Mouse (Mus musculus): ENCODE measurements around the gene Dedd2. TPM values are rescaled to one million over a fixed set of nuclear protein-coding genes. Genes with fewer than 3 reads are reported as not detected.

Gene Dedd2
- polyA plus RNA-seq, 1 experiment: 109 TPM

DNA sequence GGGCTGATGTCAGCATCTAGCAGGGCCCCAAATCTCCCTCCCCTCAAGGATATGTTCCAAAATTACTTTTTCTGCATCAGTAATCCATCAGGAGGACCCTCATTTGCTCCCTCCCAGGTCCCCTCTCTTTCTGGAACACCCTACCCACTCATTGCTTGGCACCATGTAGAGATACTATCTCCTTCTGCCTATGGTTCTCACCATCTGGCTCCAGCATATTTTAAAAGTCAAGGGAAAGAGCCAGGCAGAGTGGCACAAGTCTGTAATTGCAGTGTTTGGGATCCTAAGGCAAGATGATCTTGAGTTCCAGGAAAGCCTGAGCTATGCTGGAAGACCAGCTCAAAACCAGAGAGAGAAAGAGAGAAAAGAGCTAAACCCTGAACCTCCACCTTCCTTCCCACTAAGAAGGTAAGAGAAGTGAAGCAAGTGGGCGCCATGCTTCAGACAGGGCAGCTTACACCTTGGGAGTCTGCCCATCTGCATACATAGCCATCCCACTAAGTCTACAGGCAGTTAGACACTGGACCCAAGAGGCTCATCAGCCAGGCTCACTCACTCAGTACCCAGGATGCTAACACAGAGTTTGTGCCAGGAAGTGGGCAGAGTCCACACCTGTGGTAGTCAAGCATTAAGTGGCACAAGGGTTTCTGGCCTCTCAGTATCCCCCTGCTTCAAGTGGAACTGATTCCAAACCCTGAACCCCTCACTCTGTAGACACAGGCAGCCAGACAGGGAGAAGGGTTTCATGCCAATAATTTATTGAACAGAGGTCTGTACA is 7.3 kb upstream of the Dedd2 start:
- Histone ChIP-seq H3K4me1 (ENCODE audit: control insufficient read depth, insufficient read depth, low read length) (no peaks in the 10 kb centered on the region), H3K27ac (ENCODE audit: control insufficient read depth, insufficient read depth, low read depth, low read length, poor library complexity) (no peak overlapping the region), H3K4me3 (replicated peaks; ENCODE audit: control insufficient read depth, low read depth, low read length) (no peak overlapping the region)
- WGBS: 92% methylated on average over 1 of the region's 1 CpGs
- TF ChIP-seq CTCF (IDR thresholded peaks at IDR 0.05; ENCODE audit: control insufficient read depth, insufficient read depth, low read length) (no peak), POLR2A (IDR thresholded peaks at IDR 0.05; ENCODE audit: borderline replicate concordance, control insufficient read depth, low read depth, low read length) (no peak)

DNA sequence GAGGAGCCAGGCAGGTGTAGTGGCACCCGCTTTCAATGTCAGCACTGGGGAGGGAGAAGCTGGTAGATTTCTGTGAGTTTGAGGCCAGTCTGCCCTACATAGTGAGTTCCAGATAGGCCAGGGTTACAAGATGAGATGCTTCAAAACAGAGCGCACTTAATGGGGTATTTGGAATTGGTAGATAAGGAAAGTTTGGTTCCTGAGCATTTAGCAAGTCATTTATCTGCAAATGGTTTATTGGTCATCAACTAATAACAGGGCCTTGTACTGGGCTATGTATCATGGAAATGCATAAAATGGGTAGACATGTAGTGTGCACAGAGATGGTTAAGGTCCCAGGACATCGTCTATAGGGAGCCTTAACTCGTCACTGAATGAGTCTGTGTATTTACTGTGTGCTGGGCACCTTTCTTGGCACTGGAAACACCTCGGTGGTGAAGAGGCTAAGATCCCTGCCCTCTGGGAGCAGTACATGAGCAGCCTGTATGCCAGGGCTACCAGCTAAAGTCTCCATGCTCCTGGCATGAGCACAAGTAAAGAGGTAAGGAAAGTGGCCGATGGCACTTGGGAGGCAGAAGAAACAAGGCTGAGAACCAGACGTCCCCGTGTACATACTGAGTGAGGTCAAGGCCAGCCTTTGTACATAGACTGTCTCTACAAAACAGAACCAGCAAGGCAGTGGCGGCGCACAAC is 2.0 kb upstream of the Dedd2 start:
- 77% methylated on average over 10 of the region's 10 CpGs for WGBS
- H3K27ac ChIP-seq (ENCODE audit: control insufficient read depth, insufficient read depth, low read depth, low read length, poor library complexity): peak overlapping the region; percentile 55
- TF ChIP-seq POLR2A (IDR thresholded peaks at IDR 0.05; ENCODE audit: borderline replicate concordance, control insufficient read depth, low read depth, low read length): no peak
- TF ChIP-seq CTCF (IDR thresholded peaks at IDR 0.05; ENCODE audit: control insufficient read depth, insufficient read depth, low read length): no peak
- peaks cover 3% of the 10 kb centered on the region; the same call in 1 of the 2 replicates for H3K4me1 ChIP-seq (ENCODE audit: control insufficient read depth, insufficient read depth, low read length)
- peak overlapping the region; percentile 75 for H3K4me3 ChIP-seq (replicated peaks; ENCODE audit: control insufficient read depth, low read depth, low read length)

DNA sequence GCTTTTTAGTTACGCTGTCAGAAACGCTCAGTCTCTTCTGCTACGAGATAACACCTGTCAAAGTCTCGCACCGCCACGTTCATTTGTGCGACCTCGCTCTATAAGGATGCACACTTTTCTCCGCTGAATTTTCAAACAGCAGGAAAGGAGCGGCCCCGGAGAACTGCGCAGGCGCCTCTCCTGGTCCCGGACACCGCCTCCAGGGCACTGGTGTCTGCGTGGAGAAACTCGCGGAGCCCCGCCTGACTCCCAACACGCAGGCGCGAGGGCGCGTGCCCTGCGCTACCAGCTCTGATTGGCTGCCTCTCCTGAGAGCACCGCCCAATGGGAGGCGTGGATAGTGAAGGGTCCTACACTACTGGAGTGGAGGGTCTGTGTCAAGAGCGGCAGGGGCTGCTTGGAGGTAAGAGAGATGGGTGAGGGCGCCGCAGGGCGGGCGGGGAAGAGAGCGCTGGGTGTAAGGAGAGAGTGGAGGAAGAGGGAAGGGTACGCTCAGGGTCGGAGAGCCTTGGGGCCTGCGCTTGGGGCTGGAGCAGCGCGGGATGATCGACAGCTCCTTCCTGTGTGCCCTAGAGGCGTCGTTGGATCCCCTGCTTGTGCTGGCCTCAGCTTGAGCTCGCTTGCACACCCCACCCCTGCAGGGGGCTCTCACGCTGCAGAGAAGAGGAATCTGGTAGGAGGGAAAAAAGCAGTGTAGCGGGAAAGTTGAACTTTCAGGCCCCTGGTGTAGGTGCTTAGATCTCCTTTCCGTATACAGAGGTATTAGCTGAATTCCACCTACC is 878 bp upstream of the Dedd2 start, which contains the start of gene Zfp526:
Gene Zfp526 (plus strand): TSS at position 324 of the 782 bp plus-strand sequence.
- WGBS: under 1% methylated on average over 45 of the region's 45 CpGs
- H3K4me1 ChIP-seq (ENCODE audit: control insufficient read depth, insufficient read depth, low read length): peaks cover 3% of the 10 kb centered on the region; the same call in 1 of the 2 replicates
- TF ChIP-seq POLR2A (IDR thresholded peaks at IDR 0.05; ENCODE audit: borderline replicate concordance, control insufficient read depth, low read depth, low read length) (peak; percentile 60; the same call in 1 of the 2 replicates), CTCF (IDR thresholded peaks at IDR 0.05; ENCODE audit: control insufficient read depth, insufficient read depth, low read length) (no peak)
- H3K27ac ChIP-seq (ENCODE audit: control insufficient read depth, insufficient read depth, low read depth, low read length, poor library complexity): peak within 1 kb of the TSS; percentile 90
- peak within 1 kb of the TSS; percentile 75 for H3K4me3 ChIP-seq (replicated peaks; ENCODE audit: control insufficient read depth, low read depth, low read length)

DNA sequence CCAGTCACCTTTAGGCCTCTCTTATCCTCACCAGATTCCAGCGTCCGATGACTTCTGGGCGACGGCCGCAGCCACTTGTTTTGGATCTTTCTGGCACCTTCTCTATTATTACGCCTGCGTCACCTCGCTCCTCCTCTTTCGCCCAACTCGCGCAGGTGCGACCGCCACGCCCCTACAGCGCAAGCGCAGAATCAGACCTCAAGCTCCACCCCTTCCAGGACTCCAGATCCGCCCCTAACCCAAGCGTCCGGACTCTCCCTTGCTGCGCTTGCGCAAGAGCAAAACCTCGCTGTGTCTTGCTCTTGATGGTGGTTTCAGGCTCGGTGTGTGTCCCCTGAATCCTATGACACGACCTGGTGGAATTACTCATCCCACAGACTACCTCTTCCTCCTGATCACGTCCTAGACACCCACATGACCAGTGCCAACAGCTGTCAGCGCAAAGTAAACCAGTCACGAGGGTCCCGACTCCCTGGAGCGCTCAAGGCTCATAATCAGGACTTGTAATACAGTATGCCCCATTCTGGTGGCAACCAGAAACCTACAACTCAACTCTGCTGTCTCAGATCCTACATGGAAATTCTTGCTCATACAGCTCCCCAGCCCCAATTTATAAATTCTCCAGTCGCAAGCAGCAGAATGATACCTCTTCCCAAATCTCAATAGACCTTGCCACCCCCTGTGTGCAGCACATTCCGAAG is 509 bp downstream of the Dedd2 start:
- Histone ChIP-seq H3K4me1 (ENCODE audit: control insufficient read depth, insufficient read depth, low read length) (peaks cover 6% of the 10 kb centered on the region), H3K4me3 (replicated peaks; ENCODE audit: control insufficient read depth, low read depth, low read length) (peak overlapping the region; percentile 96), H3K27ac (ENCODE audit: control insufficient read depth, insufficient read depth, low read depth, low read length, poor library complexity) (peak overlapping the region; percentile 90)
- 1% methylated on average over 31 of the region's 31 CpGs for WGBS
- TF ChIP-seq CTCF (IDR thresholded peaks at IDR 0.05; ENCODE audit: control insufficient read depth, insufficient read depth, low read length) (no peak), POLR2A (IDR thresholded peaks at IDR 0.05; ENCODE audit: borderline replicate concordance, control insufficient read depth, low read depth, low read length) (peak; percentile 92)

DNA sequence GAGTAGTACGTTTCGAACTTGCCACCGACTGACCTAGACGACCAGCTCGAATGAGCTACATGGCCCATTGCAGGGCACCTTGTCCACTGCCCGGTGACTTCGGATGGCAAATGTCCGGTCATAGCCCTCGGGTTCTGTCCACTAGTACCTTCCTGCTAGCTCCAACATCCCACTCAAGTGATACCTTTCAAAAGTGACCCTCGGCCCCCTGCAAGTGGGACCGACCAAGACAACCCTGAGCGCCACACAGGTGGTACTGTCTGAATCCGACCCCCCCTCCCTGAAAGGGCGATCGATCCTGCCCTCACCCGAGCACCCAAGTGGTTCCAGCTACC is 1.0 kb downstream of the Dedd2 start:
- Histone ChIP-seq H3K27ac (ENCODE audit: control insufficient read depth, insufficient read depth, low read depth, low read length, poor library complexity) (peak overlapping the region; percentile 86), H3K4me3 (replicated peaks; ENCODE audit: control insufficient read depth, low read depth, low read length) (peak overlapping the region; percentile 96), H3K4me1 (ENCODE audit: control insufficient read depth, insufficient read depth, low read length) (peaks cover 8% of the 10 kb centered on the region)
- under 1% methylated on average over 16 of the region's 16 CpGs for WGBS
- TF ChIP-seq CTCF (IDR thresholded peaks at IDR 0.05; ENCODE audit: control insufficient read depth, insufficient read depth, low read length) (no peak), POLR2A (IDR thresholded peaks at IDR 0.05; ENCODE audit: borderline replicate concordance, control insufficient read depth, low read depth, low read length) (no peak)

DNA sequence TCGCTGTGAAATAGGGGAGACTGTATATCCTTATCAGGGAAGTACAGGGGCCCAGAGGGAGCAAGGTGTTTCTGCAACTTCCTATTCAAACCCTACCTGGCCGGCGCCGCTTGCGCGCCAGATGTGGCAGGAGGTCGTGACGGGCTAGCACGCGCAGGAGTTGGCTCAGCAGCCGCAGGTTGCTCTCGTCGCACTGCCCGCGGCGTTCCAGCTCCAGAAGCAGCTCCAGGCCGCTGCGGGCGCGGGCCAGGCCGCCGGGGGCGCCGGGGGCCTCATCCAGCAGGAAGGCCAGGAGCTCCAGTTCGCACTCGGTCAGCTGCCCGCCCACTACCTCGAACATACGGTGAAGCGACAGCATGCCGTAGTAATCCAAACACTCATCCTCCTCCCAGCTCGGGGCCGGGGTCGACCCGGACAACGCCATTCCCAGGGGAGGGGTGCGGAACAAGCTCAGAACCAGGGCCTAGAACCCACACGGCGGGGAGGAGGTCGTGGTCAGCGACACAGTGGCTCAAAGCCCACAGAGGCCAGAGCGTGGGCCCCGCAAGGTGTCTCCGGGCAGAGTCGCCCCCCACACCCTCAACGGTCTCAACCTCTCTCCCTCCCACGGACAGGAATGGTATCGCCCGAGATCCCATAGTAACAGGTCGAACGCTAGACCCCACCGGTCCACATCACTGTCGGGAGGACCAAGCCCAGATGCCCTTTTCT is 1.6 kb downstream of the Dedd2 start:
- no peak; the same call in 1 of the 2 replicates for TF ChIP-seq POLR2A (IDR thresholded peaks at IDR 0.05; ENCODE audit: borderline replicate concordance, control insufficient read depth, low read depth, low read length)

DNA sequence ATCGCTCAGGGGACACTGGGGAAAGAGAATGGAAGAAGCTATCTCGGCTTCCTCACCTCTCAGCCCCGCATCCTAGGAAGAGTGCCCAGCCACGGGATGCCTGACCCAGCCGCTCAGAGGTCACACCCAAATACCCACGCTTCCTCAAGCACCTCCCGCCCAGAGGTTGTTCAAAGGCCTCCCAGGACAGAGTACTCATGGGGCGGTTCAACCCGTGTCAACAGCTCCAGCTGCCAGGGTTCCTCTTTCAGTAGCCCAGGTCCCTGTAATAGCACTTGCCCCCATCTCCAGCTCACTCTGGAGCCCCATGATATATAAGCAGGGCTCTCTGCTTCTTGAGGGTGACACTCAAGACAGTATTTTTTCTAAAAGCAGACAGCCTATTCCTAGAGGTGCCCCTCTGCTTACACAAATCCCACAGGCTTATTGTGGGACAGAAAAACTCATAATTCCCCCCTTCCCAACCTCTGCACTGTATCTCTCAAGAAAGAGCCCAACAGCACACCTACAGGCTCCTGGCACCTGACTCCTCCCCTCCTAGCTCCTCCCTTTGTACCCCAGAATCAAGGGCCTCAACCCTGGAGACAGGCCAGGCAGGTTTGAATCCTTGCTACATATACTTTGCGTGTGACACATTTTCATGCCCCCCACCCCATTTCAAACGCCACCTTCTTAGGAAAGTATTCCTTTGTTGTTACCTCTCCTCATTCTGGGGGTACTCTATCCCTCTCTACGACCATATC is 2.6 kb downstream of the Dedd2 start:
- 20% methylated on average over 12 of the region's 12 CpGs for WGBS
- Histone ChIP-seq H3K4me3 (replicated peaks; ENCODE audit: control insufficient read depth, low read depth, low read length) (peak overlapping the region; percentile 96), H3K4me1 (ENCODE audit: control insufficient read depth, insufficient read depth, low read length) (peaks cover 9% of the 10 kb centered on the region), H3K27ac (ENCODE audit: control insufficient read depth, insufficient read depth, low read depth, low read length, poor library complexity) (peak overlapping the region; percentile 73)
- TF ChIP-seq CTCF (IDR thresholded peaks at IDR 0.05; ENCODE audit: control insufficient read depth, insufficient read depth, low read length) (0 out of 2 replicates have a peak, but pooled peaks have one; percentile 7), POLR2A (IDR thresholded peaks at IDR 0.05; ENCODE audit: borderline replicate concordance, control insufficient read depth, low read depth, low read length) (no peak)

More for the DNA sequence above, 1.6 kb downstream of the Dedd2 start:
- WGBS: 1% methylated on average over 53 of the region's 53 CpGs
- Histone ChIP-seq H3K4me1 (ENCODE audit: control insufficient read depth, insufficient read depth, low read length) (peaks cover 9% of the 10 kb centered on the region), H3K4me3 (replicated peaks; ENCODE audit: control insufficient read depth, low read depth, low read length) (peak overlapping the region; percentile 96), H3K27ac (ENCODE audit: control insufficient read depth, insufficient read depth, low read depth, low read length, poor library complexity) (peak overlapping the region; percentile 86)
